Mouse (Mus musculus) liver, embryonic 18 days (tissue): ENCODE results near the gene Olfr796. TPM values are rescaled to one million over a fixed set of nuclear protein-coding genes. Genes with fewer than 3 reads are reported as not detected.

ENCODE experiments used
- polyA plus RNA-seq: library from polyadenylated mRNA; depleted of rRNA; stranded (reverse); fragments of >200 nt; gene quantifications from 2 replicates; pipeline ENCODE4 v1.2.3, GENCODE M21; 2012; rRNA removed

Olfr796 gene
- polyA plus RNA-seq, result not detected in 2 replicates

DNA sequence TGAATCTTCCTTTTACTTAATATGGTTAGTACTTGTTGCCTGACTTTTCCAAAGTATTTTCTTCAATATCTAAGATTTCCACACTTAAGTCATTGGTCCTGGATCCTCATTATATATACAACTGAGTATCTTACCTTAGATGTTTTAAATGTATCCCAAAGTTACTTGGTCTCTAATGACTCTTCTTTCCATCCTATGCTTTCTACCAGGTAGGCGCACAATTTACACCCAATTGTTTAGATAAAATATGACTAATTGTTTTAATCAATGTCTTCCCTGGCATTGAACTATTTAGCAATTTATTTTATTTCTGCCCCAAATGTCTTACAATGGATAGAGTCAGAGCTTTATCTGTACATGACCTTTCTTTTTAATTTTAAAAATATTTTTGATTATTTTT is at the start of gene Olfr796:
Gene Olfr796 (minus strand): TSS at position 101 of the 400 bp plus-strand sequence.

DNA sequence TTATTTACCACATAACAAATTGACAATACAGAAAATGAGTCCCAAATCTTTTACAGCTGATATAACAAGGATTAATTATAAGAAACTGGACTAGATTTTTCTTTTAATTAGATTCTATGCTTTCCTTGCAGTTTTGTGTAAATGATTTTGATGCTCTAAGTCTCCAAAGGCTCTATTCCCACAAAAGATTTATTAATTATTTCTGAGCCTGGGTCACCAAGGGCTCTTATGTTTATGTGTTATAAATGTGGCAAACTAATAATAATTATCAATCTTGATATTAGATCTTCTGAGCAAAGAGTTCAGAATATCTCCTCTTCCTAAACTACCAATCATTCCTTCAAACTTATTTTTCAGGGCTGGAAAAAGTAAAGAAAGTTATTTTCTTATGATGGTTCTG is 45.0 kb upstream of the Olfr796 start, which contains the start of gene Olfr800:
Gene Olfr800 (plus strand): TSS at position 301 of the 400 bp plus-strand sequence.

DNA sequence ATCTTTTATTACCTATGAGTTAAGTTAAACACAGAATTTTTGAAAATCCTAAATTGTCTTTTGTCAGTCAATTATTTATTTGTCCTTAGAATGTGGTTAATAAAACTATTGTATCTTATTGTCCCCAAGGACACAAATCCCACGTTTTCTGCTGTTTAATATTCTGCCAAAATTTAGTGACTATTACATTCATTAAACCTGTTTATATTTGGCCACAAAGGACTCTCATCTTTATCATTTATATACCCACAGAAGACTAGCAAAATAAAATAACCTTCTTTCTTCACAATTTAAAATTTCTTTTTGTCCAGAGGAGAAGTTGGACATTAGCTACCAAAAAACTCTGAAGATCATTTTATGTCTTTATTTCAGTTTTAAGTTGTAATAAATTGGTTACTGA is 24.8 kb upstream of the Olfr796 start, which contains the start of gene Olfr799:
Gene Olfr799 (plus strand): TSS at position 301 of the 400 bp plus-strand sequence.

DNA sequence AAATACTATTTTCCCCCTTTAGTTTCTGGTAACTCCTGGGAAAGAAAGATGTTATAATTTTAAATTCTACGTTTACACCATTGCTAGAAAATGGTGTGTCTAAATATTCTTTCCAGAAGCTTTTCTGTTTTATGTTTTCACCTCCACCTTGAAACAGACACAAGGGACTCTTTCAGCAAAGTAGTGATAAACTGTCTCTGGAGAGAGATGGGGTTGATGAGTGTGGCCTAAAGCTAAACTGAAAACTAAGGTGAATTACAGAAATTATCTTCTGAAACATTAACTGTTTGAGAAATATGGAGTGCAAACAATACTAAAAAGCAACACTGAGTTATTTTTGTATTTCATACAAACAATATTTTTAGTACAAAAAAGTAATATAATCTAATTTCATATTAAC is 15.5 kb upstream of the Olfr796 start, which contains the start of gene Olfr798:
Gene Olfr798 (minus strand): TSS at position 101 of the 400 bp plus-strand sequence.

DNA sequence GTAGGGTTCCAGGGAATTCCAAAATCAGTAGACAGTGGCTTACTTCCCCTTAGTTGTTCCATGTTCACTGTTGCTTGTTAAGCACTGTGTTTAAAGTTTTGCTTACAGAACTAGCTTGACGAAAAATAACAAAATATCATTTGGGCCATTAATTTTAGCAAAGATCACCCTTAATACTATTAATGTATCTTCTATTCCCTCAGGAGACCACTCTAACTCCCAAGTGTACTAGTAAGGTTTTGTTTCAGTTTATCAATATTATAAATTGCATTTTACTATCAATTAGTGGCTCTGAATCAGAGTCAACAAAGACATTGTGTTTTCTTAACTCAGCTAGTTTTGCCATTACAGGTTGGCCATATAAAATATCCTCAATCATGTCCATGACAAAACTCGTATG is 45.0 kb downstream of the Olfr796 start, which contains the start of gene Olfr794:
Gene Olfr794 (plus strand): TSS at position 301 of the 400 bp plus-strand sequence.

Other genes starting within 250 kb of the Olfr796 start
- gene Olfr784, start 228.5 kb downstream of the Olfr796 start, polyA plus RNA-seq, result 0.02 TPM in 1 of 2 replicates, not detected in the other
- gene Olfr785, start 207.1 kb downstream of the Olfr796 start, polyA plus RNA-seq, result not detected in 2 replicates
- not detected in 2 replicates for gene Olfr786, start 185.3 kb downstream of the Olfr796 start, polyA plus RNA-seq
- gene Olfr787, start 150.7 kb downstream of the Olfr796 start, polyA plus RNA-seq, result not detected in 2 replicates
- not detected in 2 replicates for gene Olfr788, start 141.6 kb downstream of the Olfr796 start, polyA plus RNA-seq
- not detected in 2 replicates for gene Olfr789, start 127.8 kb downstream of the Olfr796 start, polyA plus RNA-seq
- gene Olfr790, start 114.1 kb downstream of the Olfr796 start, polyA plus RNA-seq, result not detected in 2 replicates
- gene Olfr791, start 90.8 kb downstream of the Olfr796 start, polyA plus RNA-seq, result 0.04 TPM in 1 of 2 replicates, not detected in the other
- not detected in 2 replicates for gene Olfr792, start 73.4 kb downstream of the Olfr796 start, polyA plus RNA-seq
- gene Olfr794, start 44.9 kb downstream of the Olfr796 start, polyA plus RNA-seq, result not detected in 2 replicates
- gene Olfr798, start 15.4 kb upstream of the Olfr796 start, polyA plus RNA-seq, result not detected in 2 replicates
- not detected in 2 replicates for gene Olfr799, start 24.9 kb upstream of the Olfr796 start, polyA plus RNA-seq
- not detected in 2 replicates for gene Olfr800, start 45.1 kb upstream of the Olfr796 start, polyA plus RNA-seq
- gene Olfr801, start 61.3 kb upstream of the Olfr796 start, polyA plus RNA-seq, result not detected in 2 replicates
- not detected in 2 replicates for gene Olfr802, start 75.6 kb upstream of the Olfr796 start, polyA plus RNA-seq
- not detected in 2 replicates for gene Olfr803, start 81.7 kb upstream of the Olfr796 start, polyA plus RNA-seq
- gene Olfr804, start 90.6 kb upstream of the Olfr796 start, polyA plus RNA-seq, result not detected in 2 replicates
- gene Olfr805, start 116.8 kb upstream of the Olfr796 start, polyA plus RNA-seq, result not detected in 2 replicates
- not detected in 2 replicates for gene Olfr806, start 129.4 kb upstream of the Olfr796 start, polyA plus RNA-seq
- gene Olfr807, start 145.2 kb upstream of the Olfr796 start, polyA plus RNA-seq, result not detected in 2 replicates
- gene Olfr808, start 152.9 kb upstream of the Olfr796 start, polyA plus RNA-seq, result not detected in 2 replicates
- not detected in 2 replicates for gene Olfr809, start 162.1 kb upstream of the Olfr796 start, polyA plus RNA-seq
- not detected in 2 replicates for gene Olfr810, start 182.3 kb upstream of the Olfr796 start, polyA plus RNA-seq
- gene Olfr811, start 191.8 kb upstream of the Olfr796 start, polyA plus RNA-seq, result not detected in 2 replicates
- not detected in 2 replicates for gene Olfr812, start 233.5 kb upstream of the Olfr796 start, polyA plus RNA-seq
- not detected in 2 replicates for gene Olfr813, start 242.8 kb upstream of the Olfr796 start, polyA plus RNA-seq